Mouse (Mus musculus): ENCODE results near the gene Itk.
"Not testable (repeated sequence)": the region's sequence is repeated elsewhere in the genome, so short reads cannot be mapped to it uniquely, and the experiment has no call there.

Itk gene

DNA sequence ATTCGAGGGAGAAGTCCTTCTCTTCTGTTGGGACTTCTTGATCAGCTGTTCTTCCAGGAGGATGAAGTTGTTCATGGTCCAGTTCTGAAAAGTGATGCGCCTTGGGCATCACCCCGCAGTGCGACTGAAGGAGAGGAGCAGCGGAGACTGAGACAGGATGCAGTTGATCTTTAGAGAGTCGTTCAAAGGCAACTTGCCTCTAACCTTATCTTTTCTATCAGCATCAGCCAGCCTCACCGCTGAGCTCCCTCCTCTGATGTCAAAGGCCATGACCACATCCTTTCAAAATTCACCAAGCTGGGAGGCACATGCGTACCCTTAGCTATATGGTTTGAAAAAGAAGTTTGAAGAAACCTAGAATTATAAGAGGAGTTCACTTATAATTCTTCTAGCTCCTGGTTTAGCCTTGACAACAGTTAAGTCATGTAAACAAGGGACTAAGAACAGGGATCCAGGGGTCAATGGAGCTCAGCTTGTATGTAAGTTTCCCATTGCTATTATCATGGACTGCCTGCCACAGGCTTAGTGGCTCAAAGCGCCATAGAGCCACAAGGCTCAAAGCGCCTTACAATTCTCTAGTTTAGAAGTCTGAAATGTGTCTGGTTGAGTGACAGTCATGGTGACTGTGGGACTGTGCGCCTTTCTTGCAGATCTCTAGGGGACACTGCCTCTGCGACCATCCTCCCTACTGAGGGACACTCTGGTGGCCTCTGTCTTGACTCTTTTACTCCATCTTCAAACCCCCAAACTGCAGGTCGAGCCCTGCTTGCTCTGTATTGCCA lies at the start of gene Itk:
TSS of gene Itk (minus strand) at position 180 of the 782 bp plus-strand sequence.
- no peak for DNase-seq (ENCODE audit: low read depth, low spot score)

DNA sequence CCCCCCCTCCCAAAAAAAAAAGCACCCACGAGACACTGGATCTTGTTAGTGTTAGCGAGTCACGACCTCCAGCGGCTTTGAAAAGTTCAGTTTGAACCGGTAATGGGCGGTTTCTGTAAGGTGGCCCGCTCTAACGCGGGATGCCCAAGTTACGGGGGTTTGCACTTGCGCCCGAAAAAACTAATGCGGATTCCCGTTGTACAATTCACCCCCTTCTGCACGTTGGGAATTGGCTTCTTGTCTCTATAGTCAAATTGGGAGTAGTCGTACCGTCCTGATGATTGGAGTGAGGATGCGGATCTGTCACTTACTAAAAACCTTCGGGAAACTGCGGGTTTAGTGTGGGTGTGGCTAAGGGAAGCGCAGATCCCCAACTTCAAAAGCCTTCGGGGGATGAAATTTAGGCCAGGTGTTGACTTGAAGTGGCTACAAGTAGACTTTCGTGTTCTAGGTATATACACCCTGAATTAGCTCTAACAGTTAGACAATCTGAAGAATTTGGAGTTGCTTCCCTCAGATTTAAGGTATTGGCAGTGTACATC lies 48.2 kb upstream of the Itk start:
- DNase-seq (ENCODE audit: low read depth, low spot score): peak; percentile 75

GRCm38 (mm10) chr11:46436760-46437458 lies 47.6 kb upstream of the Itk start, which contains the start of gene Med7:
Gene Med7 (plus strand): TSS chr11:46436925.
- peak; percentile 97 for DNase-seq (ENCODE audit: low read depth, low spot score)

GRCm38 (mm10) chr11:46435363-46435762 lies 46.0 kb upstream of the Itk start:
- no peak for DNase-seq (ENCODE audit: low read depth, low spot score)

DNA sequence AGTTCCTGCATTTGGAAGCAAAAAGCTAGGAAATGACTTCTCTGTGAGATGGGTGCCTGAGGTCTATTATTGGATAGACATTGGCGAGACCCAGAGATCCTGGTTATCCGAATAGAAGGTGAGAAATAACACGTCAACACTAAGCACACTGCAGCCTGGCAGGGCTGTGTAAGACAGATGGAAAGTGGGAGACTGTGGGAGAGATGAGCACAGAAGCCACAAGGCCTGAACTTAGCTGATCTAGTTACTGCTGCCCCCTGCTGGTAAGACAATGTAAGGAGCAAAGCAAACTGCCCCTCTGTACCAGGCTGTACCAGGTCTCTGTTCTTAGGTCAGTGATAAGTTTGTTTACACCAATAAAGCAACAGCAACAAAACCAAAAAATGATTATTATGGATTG lies 41.8 kb upstream of the Itk start:
- peak; percentile 69 for DNase-seq (ENCODE audit: low read depth, low spot score)

GRCm38 (mm10) chr11:46430123-46430522 lies 40.8 kb upstream of the Itk start:
- DNase-seq (ENCODE audit: low read depth, low spot score): no peak

GRCm38 (mm10) chr11:46428131-46428530 lies 38.8 kb upstream of the Itk start:
- not testable (repeated sequence) for DNase-seq (ENCODE audit: low read depth, low spot score)

DNA sequence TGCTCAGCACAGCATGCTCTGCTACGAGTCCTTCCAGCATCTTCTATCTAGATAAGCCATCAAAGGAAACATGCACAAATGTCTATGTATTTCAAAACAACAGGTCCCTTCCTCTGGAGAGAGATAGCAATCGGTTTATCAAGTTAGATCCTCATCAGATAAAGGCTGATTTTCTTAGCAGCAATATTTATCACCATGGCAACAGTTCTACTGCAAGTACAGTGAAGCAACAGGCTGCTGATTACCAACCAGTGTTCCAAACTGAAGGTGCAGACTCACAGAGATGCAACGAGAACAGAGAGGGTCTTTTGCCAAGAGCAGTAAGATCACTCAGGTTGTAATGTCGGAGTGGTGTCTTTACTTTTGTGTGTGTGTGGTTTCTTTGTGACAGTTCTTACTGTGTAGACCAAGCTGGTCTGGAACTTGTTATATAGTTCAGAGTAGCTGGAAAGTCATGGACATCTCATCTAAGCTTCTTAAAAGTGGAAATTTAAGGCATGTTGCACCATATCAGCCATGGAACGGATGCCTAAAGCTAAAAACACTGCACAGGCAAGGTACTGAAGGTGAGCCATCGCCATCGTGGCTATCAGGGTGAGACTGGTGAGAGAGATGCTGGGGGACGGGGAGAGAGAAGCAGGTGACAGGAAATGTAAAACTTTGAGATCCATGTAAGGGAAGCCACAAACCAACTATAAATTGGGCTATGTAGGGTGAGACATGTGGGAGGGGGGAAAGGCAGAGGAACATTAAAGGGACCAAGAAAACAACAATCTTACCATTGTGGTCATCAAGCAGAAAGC lies 32.0 kb upstream of the Itk start:
- no peak for DNase-seq (ENCODE audit: low read depth, low spot score)

- DNase-seq (ENCODE audit: low read depth, low spot score): no peak
These were observed 29.5 kb upstream of the Itk start for GRCm38 (mm10) chr11:46418860-46419259.

DNA sequence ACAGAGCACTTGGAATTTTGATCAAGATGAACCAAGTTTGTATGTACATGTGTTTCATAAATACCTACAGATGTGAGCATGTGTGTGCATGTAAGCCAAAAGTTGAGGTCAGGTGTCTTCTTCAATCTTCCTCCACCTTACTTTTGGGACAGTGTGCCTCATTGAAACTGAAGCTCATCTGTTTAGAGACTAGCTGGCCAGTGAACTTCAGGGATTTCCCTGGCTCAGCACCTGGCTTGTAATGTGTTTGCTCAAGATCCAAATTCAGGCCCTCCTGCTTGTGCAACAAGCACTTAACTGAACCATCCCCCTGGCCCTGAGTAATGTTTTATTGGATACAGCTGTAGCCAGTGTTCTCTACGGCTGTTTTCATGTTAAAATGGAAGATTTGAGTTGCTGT lies 29.1 kb upstream of the Itk start:
- DNase-seq (ENCODE audit: low read depth, low spot score): no peak

DNA sequence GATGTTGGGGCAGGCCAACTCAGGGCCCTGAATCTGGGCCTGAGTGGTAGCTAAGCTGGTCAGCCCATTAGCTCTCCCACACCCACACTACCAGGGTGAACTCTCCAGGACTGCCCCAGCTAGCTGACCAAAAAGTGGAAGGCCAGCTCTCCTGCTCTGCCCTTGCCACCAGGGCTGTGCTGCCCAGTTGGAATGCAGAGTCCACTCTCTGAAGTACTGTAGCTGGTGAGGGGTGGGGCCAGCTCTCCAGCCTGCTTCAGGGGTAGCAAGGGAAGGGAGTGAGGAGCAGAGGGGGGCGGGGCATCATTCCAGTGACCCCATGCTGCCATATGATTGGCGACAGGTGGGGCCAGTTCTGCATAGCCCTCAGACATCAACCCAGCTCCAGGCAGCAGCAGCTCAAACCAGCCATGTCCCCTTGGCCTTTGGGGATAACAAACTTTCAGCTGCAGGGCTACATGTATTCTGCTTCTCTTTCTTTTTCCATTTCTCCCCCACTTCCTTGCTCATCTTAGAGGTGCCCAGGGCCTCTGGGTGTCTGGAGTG lies 20.8 kb upstream of the Itk start:
- no peak for DNase-seq (ENCODE audit: low read depth, low spot score)

- DNase-seq (ENCODE audit: low read depth, low spot score): no peak
These were observed 17.4 kb upstream of the Itk start for GRCm38 (mm10) chr11:46406721-46407120.

- no peak for DNase-seq (ENCODE audit: low read depth, low spot score)
These were observed 15.7 kb upstream of the Itk start for GRCm38 (mm10) chr11:46404986-46405385.

DNA sequence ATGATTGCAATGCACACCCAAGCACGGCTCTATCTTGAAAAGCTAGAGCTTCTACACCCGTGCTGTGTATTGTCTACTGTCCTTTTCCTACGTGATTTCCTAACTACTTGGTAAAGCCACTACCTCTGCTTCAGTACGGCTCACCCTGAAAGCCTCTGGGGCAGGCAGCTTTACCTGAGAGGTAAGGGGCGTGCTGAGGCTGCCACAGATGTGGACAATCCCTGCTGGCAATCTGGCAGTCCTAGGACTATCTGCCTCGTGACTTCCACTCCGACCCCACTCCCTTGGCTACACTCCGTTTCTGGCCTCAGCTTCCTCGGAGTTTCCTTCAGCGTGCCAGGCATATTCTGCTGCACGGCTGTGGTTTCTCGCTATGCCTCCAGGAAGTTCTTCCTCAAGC lies 12.2 kb upstream of the Itk start:
- DNase-seq (ENCODE audit: low read depth, low spot score): no peak

DNA sequence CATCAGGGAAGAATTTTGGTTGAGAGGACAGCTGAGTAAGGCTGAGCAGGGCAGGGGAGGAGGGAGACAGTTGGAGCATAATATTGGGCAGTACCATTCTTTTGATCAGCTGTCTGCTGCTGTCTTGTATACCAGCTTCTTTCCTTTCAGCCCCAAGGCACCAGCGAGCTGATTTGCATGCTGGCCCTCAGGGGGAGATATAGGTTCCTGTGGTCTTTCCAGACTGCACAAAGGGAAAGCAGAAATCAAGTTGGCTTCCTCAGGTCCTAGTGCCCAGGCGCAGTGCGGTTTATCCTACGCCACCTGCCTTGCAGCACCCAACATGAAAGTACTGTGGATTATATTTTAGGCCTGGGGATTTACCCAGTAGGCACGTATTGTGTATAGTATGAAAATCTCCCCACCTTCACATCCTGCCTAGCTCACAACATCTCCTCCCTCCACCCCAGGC lies 9.6 kb upstream of the Itk start:
- DNase-seq (ENCODE audit: low read depth, low spot score): no peak

DNA sequence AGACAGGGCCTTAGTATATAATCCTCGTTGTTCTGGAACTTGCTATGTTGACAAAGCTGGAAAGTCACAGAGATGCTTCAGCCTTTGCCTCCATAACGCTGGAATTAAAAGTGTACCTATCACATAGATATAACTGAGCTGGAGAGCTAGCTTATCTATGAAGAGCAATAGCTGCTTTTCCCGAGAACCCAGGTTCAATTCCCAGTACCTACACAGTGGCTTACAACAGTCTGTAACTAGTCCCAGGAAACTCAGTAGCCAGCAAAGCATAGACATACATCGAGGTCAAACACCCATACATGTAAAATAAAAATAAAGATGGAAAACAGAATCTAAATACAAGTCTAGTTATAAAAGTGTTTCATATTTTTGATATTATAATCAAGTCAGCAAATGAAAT lies 9.2 kb upstream of the Itk start:
- DNase-seq (ENCODE audit: low read depth, low spot score): no peak

DNA sequence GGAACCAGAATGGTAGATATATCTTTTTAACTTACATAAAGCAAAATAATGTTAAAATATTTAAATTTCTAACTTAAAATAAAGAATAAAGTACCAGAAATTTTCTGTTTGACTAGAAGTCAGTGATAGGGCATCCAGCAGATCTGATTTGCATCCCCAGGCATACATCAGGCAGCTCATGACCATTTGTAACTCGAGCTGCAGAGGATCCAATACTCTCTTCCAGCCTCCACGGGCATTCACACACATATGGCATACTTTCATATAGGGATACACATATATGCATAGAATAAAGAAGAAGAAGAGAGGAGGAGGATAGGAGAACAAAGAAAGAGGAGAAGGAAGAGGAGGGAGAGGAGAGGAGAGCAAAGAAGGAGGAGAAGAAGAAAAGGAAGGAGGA lies 8.6 kb upstream of the Itk start:
- no peak for DNase-seq (ENCODE audit: low read depth, low spot score)

DNA sequence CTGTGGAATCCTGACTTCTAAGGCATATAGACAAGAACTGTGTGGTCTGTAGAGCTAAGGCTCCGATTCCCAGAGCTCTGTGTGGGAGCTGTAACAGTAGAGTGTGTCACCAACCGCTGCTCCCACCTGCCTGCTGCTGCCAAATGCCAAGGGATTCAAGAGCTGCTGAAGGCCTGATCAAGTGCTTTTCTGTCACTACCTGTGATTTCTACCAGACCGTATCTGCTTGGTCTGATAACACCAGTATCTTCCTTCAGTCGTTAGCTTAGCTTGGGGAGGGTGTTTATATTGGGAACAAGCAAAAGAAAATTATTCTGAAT lies 7.5 kb upstream of the Itk start:
- DNase-seq (ENCODE audit: low read depth, low spot score): no peak

- DNase-seq (ENCODE audit: low read depth, low spot score): no peak
These were observed 7.0 kb upstream of the Itk start, which contains the start of gene Fam71b for GRCm38 (mm10) chr11:46396167-46396859. Gene Fam71b (plus strand): TSS chr11:46396559.

GRCm38 (mm10) chr11:46395698-46396097 lies 6.4 kb upstream of the Itk start:
- DNase-seq (ENCODE audit: low read depth, low spot score): no peak

GRCm38 (mm10) chr11:46395088-46395487 lies 5.8 kb upstream of the Itk start:
- DNase-seq (ENCODE audit: low read depth, low spot score): no peak
